Mouse (Mus musculus) midbrain, embryonic 10.5 days (tissue): ENCODE measurements at regions not wholly inside any gene's neighbourhood (a gene's known extent, or its start where the extent isn't known, plus 50 kb on each side); places are given as distances from the start of the nearest gene placed in this dataset.

ENCODE experiments used
- DNase-seq: peaks from one replicate; pipeline ENCODE4 v3.0.0-alpha.2; 2017; ENCODE audit warnings: low spot score
- H3K27ac ChIP-seq: fragments of 300-500 bp; sonication (generic); replicated peaks from 2 replicates; pipeline ENCODE4 v1.5.1; 2016; ENCODE audit warnings: mild to moderate bottlenecking
- H3K27me3 ChIP-seq: fragments of 300-500 bp; sonication (generic); 2 replicates; pipeline ENCODE4 v1.6.1; 2016; ENCODE audit warnings: low read depth, mild to moderate bottlenecking; ENCODE audit not compliant: poor library complexity, severe bottlenecking
- H3K36me3 ChIP-seq: fragments of 300-500 bp; sonication (generic); 2 replicates; pipeline ENCODE4 v1.6.1; 2016; ENCODE audit warnings: mild to moderate bottlenecking, moderate library complexity
- H3K4me1 ChIP-seq: fragments of 300-500 bp; sonication (generic); 2 replicates; pipeline ENCODE4 v1.6.1; 2016
- H3K4me3 ChIP-seq: fragments of 300-500 bp; sonication (generic); 2 replicates; pipeline ENCODE4 v1.5.1; 2016; ENCODE audit warnings: mild to moderate bottlenecking, moderate library complexity
- H3K9me3 ChIP-seq: fragments of 300-500 bp; sonication (generic); replicated peaks from 2 replicates; pipeline ENCODE4 v1.6.1; 2016; ENCODE audit warnings: mild to moderate bottlenecking
- WGBS: fragments of 180-500 bp; shearing (Covaris S2); methylation state at CpG from one replicate; pipeline ENCODE4 v1.1.7; 2016; 5-methylcytosine and 5-hydroxymethylcytosine counted together

DNA sequence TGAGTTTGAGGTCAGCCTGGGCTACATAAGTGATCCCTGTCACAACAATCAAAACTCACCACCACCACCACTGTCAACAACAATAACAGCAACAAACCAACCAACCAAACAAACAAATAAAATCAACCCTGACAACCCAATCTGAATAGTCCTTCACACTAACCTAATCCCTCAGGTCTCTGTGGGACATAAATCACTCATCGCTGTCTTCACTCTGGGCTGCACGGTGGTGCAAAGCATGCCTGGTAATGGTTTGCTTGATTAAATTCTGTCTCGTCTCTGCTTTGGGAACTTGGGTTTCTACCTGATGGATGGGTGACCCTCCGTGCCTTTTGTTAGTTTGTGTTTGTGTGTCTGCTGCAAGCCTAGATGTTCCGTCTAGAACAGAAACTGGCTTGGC lies 100.6 kb downstream of the Slc17a6 start:
- DNase-seq, result no peak
- Histone ChIP-seq H3K9me3 (no peaks in the 10 kb centered on the region), H3K4me3 (no peak overlapping the region), H3K4me1 (peaks cover 6% of the 10 kb centered on the region), H3K36me3 (no peaks in the 10 kb centered on the region), H3K27me3 (no peaks in the 10 kb centered on the region), H3K27ac (no peak overlapping the region)
- WGBS, result 77% methylated on average over 5 of the region's 5 CpGs

DNA sequence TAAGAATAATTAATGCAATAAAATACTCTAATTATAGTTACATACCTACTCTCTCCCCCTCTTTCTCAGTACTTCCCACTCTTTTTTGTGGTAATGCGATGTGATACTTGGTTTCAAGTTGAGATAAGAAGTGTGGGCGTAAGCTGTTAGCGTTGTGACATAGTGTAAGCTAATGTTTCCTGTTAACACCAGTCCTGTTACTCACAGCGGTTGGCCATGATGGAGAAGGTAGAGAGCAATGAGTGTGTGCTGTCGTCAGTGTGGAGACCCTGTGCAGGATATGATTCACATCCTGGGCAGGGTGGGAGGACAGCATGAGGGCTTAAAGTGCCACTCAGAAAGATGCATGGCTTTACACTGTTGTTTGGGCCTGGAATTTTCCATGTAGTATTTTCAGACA lies 102.1 kb downstream of the Slc17a6 start:
- no peaks in the 10 kb centered on the region for H3K27me3 ChIP-seq
- H3K4me1 ChIP-seq, result peaks cover 6% of the 10 kb centered on the region
- no peak overlapping the region for H3K27ac ChIP-seq
- 79% methylated on average over 5 of the region's 5 CpGs for WGBS
- DNase-seq, result no peak
- H3K36me3 ChIP-seq, result no peaks in the 10 kb centered on the region
- H3K9me3 ChIP-seq, result no peaks in the 10 kb centered on the region
- no peak overlapping the region for H3K4me3 ChIP-seq

DNA sequence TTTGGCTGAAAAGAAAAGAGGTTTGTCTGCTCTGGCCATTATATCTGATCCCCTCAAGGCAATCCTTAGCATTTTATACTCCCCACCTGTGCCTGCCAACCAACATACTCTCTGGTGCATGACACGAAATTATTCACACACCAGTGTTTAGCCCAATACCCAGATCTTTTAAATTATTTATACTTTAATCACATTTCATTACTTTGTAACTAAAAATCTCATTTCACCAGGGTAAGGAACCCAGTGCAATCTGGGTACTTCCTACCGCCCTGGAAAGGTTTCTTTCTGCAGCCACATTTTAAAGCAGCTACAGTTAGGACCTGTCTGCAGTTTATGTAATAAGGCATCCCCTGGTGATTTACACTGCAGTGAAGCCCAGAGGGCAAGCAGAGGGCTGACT lies 114.5 kb downstream of the Slc17a6 start:
- Histone ChIP-seq H3K27me3 (no peaks in the 10 kb centered on the region), H3K27ac (no peak overlapping the region), H3K4me3 (no peak overlapping the region), H3K9me3 (no peaks in the 10 kb centered on the region), H3K4me1 (no peaks in the 10 kb centered on the region), H3K36me3 (no peaks in the 10 kb centered on the region)
- no peak for DNase-seq
- 77% methylated on average over 2 of the region's 2 CpGs for WGBS

DNA sequence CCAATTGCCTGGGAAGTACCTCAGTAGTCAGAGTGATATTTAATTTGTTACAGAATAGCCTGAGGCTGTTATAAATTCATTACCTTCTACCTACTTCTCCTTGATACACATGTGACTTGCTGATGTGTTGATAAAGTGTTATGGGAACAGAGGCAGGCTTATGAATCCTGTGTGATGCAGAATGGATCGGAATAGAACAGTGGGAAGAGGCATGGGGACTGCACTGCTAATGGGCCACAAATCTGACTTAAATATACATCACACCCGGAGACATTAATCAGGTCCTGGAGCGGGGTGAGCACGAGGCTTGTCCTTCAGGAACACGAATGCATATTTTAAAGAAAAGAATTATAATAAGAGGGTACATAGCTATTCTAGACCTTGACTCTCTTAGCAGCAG lies 117.8 kb downstream of the Slc17a6 start:
- no peaks in the 10 kb centered on the region for H3K4me1 ChIP-seq

DNA sequence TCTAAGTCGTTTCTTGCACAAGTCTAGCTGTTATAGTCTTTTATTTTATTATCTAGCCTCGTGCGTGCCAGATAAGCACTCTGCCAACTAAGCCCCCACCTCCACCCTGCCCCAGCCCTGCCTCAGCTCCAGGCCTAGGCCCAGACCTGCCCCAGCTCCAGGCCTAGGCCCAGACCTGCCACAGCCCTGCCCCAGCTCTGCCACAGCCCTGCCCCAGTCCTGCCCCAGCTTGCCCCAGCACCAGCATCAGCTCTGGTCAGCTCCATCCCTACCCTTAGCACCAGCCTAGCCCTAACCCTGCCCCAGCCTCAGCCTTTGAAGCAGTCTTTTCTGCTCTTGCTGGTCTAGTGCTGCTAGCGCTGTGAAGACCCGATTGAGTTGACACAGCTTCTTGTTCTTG lies 119.1 kb downstream of the Slc17a6 start:
- Histone ChIP-seq H3K27me3 (no peaks in the 10 kb centered on the region), H3K9me3 (no peaks in the 10 kb centered on the region), H3K36me3 (no peaks in the 10 kb centered on the region), H3K4me3 (no peak overlapping the region), H3K4me1 (no peaks in the 10 kb centered on the region), H3K27ac (no peak overlapping the region)
- WGBS, result 82% methylated on average over 5 of the region's 5 CpGs
- no peak for DNase-seq

More for the DNA sequence above, 117.8 kb downstream of the Slc17a6 start:
- no peaks in the 10 kb centered on the region for H3K9me3 ChIP-seq
- no peak overlapping the region for H3K4me3 ChIP-seq
- no peaks in the 10 kb centered on the region for H3K36me3 ChIP-seq
- no peak overlapping the region for H3K27ac ChIP-seq
- DNase-seq, result no peak
- 89% methylated on average over 5 of the region's 5 CpGs for WGBS
- no peaks in the 10 kb centered on the region for H3K27me3 ChIP-seq

DNA sequence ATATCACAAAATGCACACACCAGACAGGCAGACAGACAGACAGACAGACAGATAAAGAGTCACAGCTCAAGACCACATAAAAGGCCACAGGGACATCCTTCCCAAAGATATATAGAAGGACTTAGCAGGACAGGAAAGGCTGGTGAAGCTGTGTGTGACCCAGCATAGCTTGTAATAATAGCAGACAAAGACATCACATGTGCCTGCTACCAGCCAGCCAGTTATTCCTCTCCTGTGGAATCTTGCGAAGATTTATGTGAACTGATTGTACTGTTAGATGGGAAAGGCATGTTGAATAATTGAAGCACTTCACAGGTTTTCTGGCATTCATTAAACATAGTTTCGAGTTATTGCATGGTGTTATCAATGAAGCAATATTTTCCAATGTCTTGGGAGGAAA lies 119.1 kb upstream of the Gas2 start:
- Histone ChIP-seq H3K9me3 (no peaks in the 10 kb centered on the region), H3K4me3 (no peak overlapping the region), H3K27me3 (no peaks in the 10 kb centered on the region), H3K27ac (no peak overlapping the region), H3K36me3 (no peaks in the 10 kb centered on the region), H3K4me1 (no peaks in the 10 kb centered on the region)
- WGBS, result 89% methylated on average over 2 of the region's 2 CpGs
- no peak for DNase-seq

DNA sequence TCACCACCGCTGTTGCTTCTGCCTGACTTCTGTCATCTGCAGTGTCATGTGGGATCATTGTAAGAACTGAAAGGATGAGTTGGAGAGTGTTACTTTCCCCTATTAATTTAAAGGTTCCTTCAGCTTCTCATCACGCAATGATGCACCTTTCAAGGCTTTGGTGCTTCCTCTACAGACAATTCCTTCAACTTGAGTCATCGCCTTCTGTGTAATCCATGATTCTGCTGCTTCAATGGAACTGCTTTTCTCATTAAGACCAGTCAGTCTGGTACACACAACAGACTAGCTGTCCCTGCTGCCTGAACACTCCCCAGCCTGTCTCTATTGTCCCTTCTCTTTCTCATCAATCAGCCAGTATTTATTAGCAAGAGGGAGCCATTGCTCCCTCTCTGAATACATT lies 116.2 kb upstream of the Gas2 start:
- DNase-seq, result no peak
- WGBS, result 87% methylated on average over 3 of the region's 3 CpGs
- Histone ChIP-seq H3K9me3 (no peaks in the 10 kb centered on the region), H3K27ac (no peak overlapping the region), H3K4me3 (no peak overlapping the region), H3K27me3 (no peaks in the 10 kb centered on the region), H3K4me1 (peaks cover 16% of the 10 kb centered on the region), H3K36me3 (no peaks in the 10 kb centered on the region)

DNA sequence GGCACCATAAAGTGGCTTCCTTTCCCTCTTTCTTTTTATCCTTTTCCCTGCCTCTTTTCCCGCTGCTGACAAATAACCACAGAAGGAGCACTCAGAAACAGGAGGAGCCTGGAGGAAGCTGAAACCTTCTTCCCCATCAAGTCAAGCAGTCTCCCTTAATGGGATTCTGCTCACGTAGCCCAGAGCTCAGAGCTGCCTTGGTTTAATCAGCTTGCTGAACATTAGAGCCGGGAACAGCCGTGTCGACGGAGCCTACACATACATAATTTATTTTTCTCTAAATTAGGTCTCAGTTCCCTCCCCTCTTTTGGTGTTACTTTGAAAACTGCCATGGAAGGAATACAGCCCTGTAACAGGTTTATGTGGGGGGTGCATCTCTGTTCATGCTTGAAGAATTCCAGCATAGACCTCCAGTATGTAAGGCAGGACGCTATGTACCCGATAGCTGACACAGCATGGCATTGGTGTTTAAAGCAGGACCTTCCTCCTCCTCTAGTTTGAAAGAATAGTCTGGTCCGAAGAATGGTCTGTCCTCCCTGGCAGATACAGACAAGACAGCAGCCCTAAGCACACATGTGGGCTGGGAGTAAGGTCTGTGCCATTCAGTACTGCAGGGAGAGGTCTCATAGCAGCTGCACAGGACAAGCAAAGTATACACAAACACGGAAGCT lies 113.0 kb upstream of the Gas2 start:
- H3K36me3 ChIP-seq, result no peaks in the 10 kb centered on the region
- peak; percentile 48 for DNase-seq
- peaks cover 16% of the 10 kb centered on the region for H3K4me1 ChIP-seq
- 55% methylated on average over 10 of the region's 10 CpGs for WGBS
- H3K27me3 ChIP-seq, result peaks cover 21% of the 10 kb centered on the region
- peak overlapping the region; percentile 80 for H3K27ac ChIP-seq
- peak overlapping the region; percentile 28 for H3K4me3 ChIP-seq
- no peaks in the 10 kb centered on the region for H3K9me3 ChIP-seq

DNA sequence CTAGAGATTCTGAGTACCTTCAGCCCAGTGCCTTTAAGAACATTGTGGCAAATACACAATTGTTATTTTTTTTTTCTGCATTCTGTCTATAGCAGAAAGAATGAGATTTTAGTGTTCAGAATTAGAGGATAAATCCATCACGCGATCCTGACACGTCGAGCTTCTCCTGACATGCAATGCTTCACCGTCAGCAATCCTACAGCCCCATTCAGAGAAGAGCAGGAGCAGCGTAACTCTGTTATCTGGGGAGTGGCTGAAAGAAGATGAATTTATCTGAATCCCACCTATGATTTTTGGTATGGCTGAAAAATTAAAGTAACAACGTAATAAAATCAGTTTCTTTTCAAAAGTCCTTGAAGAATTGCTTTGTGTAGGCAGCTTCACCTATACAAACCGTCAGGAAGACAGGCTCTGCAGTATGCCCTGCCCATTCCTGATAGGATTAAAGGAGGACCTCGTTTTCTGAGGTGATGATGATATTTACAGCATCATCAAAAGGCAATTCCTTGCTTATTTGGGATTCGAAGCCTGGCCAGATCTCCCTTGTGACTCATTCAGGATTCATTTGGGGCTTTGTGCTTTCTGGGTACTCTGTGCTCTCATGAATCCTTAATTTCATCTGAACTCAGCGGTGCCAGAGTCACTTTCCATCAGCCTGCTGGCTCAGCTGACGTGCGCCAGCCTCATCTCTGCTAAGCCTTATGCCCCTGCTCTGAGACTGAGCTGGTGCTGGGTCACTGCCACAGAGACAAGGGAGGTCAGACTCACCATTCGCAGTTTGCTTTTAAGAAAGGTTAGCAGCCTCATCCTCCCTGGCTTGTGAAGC lies 112.3 kb upstream of the Gas2 start:
- 74% methylated on average over 14 of the region's 14 CpGs for WGBS
- DNase-seq, result peak; percentile 13

DNA sequence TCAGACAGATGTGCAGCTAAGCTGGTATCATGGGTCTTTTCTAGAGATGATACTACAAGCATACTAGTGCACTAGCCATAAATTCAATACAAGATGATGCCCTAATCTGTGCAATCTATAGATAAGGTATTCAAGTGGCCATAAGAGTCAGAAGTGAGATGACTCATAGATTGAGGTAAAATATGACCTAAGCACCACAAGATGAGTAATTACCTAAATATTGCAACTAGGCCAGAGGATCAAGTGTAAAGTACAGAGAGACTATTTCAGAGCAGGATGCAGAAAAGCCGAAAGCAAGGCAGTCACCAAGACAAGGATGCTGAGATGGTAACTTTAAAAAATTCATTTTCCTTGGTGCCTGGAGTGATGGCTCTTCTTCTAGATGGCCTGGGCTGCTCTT lies 111.5 kb upstream of the Gas2 start:
- 87% methylated on average over 1 of the region's 1 CpGs for WGBS
- Histone ChIP-seq H3K27ac (peak overlapping the region; percentile 80; the same call in 1 of the 2 replicates), H3K27me3 (peaks cover 25% of the 10 kb centered on the region), H3K36me3 (no peaks in the 10 kb centered on the region), H3K9me3 (no peaks in the 10 kb centered on the region), H3K4me3 (no peak overlapping the region), H3K4me1 (peaks cover 24% of the 10 kb centered on the region)
- DNase-seq, result no peak

More for the DNA sequence above, 112.3 kb upstream of the Gas2 start:
- Histone ChIP-seq H3K4me1 (peaks cover 22% of the 10 kb centered on the region), H3K9me3 (no peaks in the 10 kb centered on the region), H3K27me3 (peaks cover 21% of the 10 kb centered on the region), H3K36me3 (no peaks in the 10 kb centered on the region), H3K4me3 (no peak overlapping the region; the same call in 1 of the 2 replicates), H3K27ac (peak overlapping the region; percentile 80)

DNA sequence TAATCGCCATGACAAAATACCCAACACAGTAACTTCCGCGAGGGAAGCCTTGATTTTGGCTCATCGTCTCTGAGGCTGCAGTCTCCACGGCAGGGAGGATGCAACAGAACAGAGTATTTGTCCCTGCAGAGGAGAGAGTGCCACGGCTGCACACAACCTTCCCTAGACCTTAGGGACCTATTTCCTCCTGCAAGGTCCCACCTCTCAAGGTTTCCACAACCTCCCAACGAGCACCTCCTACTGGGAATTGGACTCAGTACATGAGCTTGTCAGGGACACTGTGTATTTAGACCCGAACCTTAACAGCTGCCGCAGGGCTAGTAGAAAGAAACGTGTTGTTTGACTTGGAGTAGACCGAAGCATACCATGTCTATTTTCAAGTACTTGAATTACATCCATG lies 108.8 kb upstream of the Gas2 start:
- WGBS, result 88% methylated on average over 11 of the region's 11 CpGs
- Histone ChIP-seq H3K27ac (no peak overlapping the region), H3K27me3 (peaks cover 48% of the 10 kb centered on the region)

DNA sequence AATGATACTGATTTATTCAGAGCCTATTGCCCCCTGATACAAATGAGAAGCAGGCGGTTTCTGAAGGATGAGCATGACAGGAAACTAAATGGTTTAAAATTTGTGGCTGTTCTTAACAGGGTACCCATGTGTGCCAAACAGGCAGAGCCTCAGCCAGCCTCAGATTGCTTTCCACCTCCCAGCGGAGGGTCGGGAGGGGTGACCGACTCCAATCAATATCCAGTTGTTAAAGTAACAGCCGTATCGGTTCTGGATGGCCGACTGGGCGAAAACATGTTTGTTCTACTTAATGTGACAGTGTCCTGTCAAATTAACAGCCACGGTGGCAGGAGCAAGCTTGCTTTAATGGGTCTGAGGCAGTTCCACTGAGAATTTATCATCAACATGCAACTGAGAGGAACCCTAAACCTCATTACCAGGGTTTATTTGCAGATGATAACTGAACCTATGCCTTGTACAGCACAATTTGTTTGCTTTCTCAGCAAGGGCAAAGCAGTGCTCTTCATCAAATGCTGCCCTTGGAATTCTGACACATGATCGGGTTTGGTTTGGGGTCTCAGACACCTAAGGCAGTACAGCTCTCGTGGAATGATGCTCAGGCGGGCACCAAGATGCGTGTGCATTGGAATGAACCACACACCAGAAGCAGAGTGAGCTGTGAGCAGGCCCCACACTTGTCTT lies 107.5 kb upstream of the Gas2 start:
- peaks cover 17% of the 10 kb centered on the region for H3K4me1 ChIP-seq
- WGBS, result 43% methylated on average over 13 of the region's 13 CpGs
- peak; percentile 39 for DNase-seq
- no peak overlapping the region; the same call in 1 of the 2 replicates for H3K27ac ChIP-seq
- peaks cover 48% of the 10 kb centered on the region for H3K27me3 ChIP-seq
- H3K36me3 ChIP-seq, result no peaks in the 10 kb centered on the region
- no peak overlapping the region for H3K4me3 ChIP-seq
- no peaks in the 10 kb centered on the region for H3K9me3 ChIP-seq

More for the DNA sequence above, 108.8 kb upstream of the Gas2 start:
- Histone ChIP-seq H3K4me3 (no peak overlapping the region), H3K4me1 (peaks cover 24% of the 10 kb centered on the region), H3K9me3 (no peaks in the 10 kb centered on the region), H3K36me3 (no peaks in the 10 kb centered on the region)
- DNase-seq, result no peak

DNA sequence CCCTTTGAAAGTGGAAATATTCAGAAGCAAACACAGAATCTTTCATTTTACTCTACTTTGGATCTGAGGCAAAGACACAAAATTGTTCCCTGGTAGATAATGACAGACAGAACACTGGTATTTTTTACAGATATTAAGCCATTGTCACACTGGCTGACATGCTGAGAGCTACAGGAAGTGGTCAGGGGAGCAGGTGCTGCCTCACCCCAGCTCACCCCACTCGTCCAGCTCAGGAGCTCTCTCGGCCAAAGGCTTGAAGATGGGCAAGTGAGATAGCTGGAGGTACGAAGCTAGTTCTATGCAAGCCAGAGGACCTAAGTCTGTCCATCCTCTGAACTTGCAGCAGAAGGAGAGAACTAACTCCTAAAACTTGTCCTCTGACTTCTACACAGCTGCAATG lies 105.6 kb upstream of the Gas2 start:
- H3K27me3 ChIP-seq, result peaks cover 45% of the 10 kb centered on the region
- no peaks in the 10 kb centered on the region for H3K36me3 ChIP-seq
- H3K9me3 ChIP-seq, result no peaks in the 10 kb centered on the region
- 81% methylated on average over 3 of the region's 3 CpGs for WGBS
- no peak overlapping the region for H3K4me3 ChIP-seq
- H3K27ac ChIP-seq, result no peak overlapping the region
- 0 out of 2 replicates have a peak, but pooled peaks cover 8% of the 10 kb centered on the region for H3K4me1 ChIP-seq
- no peak for DNase-seq
